Mouse (Mus musculus) limb, embryonic 14.5 days (tissue): ENCODE results near the gene Dync1li2. TPM values are rescaled to one million over a fixed set of nuclear protein-coding genes. Genes with fewer than 3 reads are reported as not detected.

Experiments
- ATAC-seq: fragments of 200-750 bp; cut with Nextera tagmentation; 2 replicates; pipeline ENCODE4 v1.8.0; 2017; ENCODE audit warnings: low read depth, moderate number of reproducible peaks, moderate TSS enrichment; ENCODE audit not compliant: low FRiP score
- DNase-seq: peaks from one replicate; pipeline ENCODE4 v3.0.0-alpha.2; 2015; ENCODE audit warnings: low spot score
- H3K27ac ChIP-seq: fragments of 300-500 bp; sonication (generic); replicated peaks from 2 replicates; pipeline ENCODE4 v1.5.1; 2014; ENCODE audit warnings: low read depth, mild to moderate bottlenecking, low read length, moderate library complexity, mixed read lengths
- H3K27me3 ChIP-seq: fragments of 300-500 bp; sonication (generic); 2 replicates; pipeline ENCODE4 v1.6.1; 2014; ENCODE audit warnings: low read length, mixed read lengths; ENCODE audit not compliant: control insufficient read depth, insufficient read depth
- H3K36me3 ChIP-seq: fragments of 300-500 bp; sonication (generic); 2 replicates; pipeline ENCODE4 v1.6.1; 2014; ENCODE audit warnings: mild to moderate bottlenecking, low read length, moderate library complexity, mixed read lengths; ENCODE audit not compliant: control insufficient read depth, insufficient read depth
- H3K4me1 ChIP-seq: fragments of 300-500 bp; sonication (generic); 2 replicates; pipeline ENCODE4 v1.6.1; 2014; ENCODE audit warnings: antibody characterized with exemption, low read length, mixed read lengths; ENCODE audit not compliant: control insufficient read depth, insufficient read depth
- H3K4me2 ChIP-seq: fragments of 300-500 bp; sonication (generic); replicated peaks from 2 replicates; pipeline ENCODE4 v1.6.1; 2014; ENCODE audit warnings: low read depth, mild to moderate bottlenecking, low read length, moderate library complexity; ENCODE audit not compliant: severe bottlenecking
- H3K4me3 ChIP-seq: fragments of 300-500 bp; sonication (generic); replicated peaks from 2 replicates; pipeline ENCODE4 v1.5.1; 2014; ENCODE audit warnings: low read length
- H3K9ac ChIP-seq: fragments of 300-500 bp; sonication (generic); 2 replicates; pipeline ENCODE4 v1.6.1; 2014; ENCODE audit warnings: mild to moderate bottlenecking, low read depth, low read length, moderate library complexity; ENCODE audit not compliant: severe bottlenecking
- H3K9me3 ChIP-seq: fragments of 300-500 bp; sonication (generic); 2 replicates; pipeline ENCODE4 v1.6.1; 2016; ENCODE audit warnings: low read length; ENCODE audit not compliant: control insufficient read depth
- POLR2A ChIP-seq: fragments of 200-500 bp; IDR thresholded peaks from 2 replicates; pipeline ENCODE4 v1.8.0; 2012; ENCODE audit warnings: inconsistent platforms, mild to moderate bottlenecking, moderate library complexity, borderline replicate concordance; ENCODE audit not compliant: insufficient read depth, insufficient read length; ENCODE audit errors: extremely low read depth
- WGBS: fragments of 180-500 bp; shearing (Covaris S2); extraction: QIAGEN DNeasy Blood & Tissue Kit; methylation state at CpG from one replicate; pipeline ENCODE4 v1.1.7; 2014; 5-methylcytosine and 5-hydroxymethylcytosine counted together
- polyA plus RNA-seq, 2 experiments: library from polyadenylated mRNA; depleted of rRNA in 1 of 2; stranded (reverse) in 1 of 2; unstranded in 1 of 2; fragments of >200 nt; fragmentation: Nextera tagmentation in 1 of 2; extraction: Ambion mirVana in 1 of 2; gene quantifications; 2 replicates each; pipeline versions ENCODE4 v1.2.1 to v1.2.3; 2012 to 2014

Dync1li2 gene
- polyA plus RNA-seq, 2 experiments, result 48.8 to 64.7 TPM

- Histone ChIP-seq H3K27me3 (no peaks in the 10 kb centered on the region), H3K9ac (no peak overlapping the region), H3K4me1 (peaks cover 18% of the 10 kb centered on the region), H3K36me3 (no peaks in the 10 kb centered on the region), H3K4me2 (no peak overlapping the region), H3K9me3 (no peaks in the 10 kb centered on the region), H3K27ac (no peak overlapping the region), H3K4me3 (no peak overlapping the region)
- ATAC-seq (no peak), DNase-seq (no peak)
- TF ChIP-seq POLR2A, result no peak
- WGBS, result 79% methylated on average over 5 of the region's 5 CpGs
Observed at GRCm38 (mm10) chr8:104380961-104381411, 61.9 kb downstream of the Dync1li2 start.

GRCm38 (mm10) chr8:104380269-104380668, 62.6 kb downstream of the Dync1li2 start:
- Histone ChIP-seq H3K4me3 (no peak overlapping the region), H3K36me3 (no peaks in the 10 kb centered on the region), H3K4me2 (no peak overlapping the region), H3K9ac (no peak overlapping the region), H3K4me1 (peaks cover 13% of the 10 kb centered on the region), H3K27ac (no peak overlapping the region), H3K9me3 (no peaks in the 10 kb centered on the region), H3K27me3 (no peaks in the 10 kb centered on the region)
- WGBS, result 86% methylated on average over 7 of the region's 7 CpGs
- no peak for TF ChIP-seq POLR2A
- DNase-seq (no peak), ATAC-seq (no peak)

GRCm38 (mm10) chr8:104379301-104379836, 63.5 kb downstream of the Dync1li2 start:
- peaks cover 19% of the 10 kb centered on the region for H3K4me1 ChIP-seq
- no peak for DNase-seq

DNA sequence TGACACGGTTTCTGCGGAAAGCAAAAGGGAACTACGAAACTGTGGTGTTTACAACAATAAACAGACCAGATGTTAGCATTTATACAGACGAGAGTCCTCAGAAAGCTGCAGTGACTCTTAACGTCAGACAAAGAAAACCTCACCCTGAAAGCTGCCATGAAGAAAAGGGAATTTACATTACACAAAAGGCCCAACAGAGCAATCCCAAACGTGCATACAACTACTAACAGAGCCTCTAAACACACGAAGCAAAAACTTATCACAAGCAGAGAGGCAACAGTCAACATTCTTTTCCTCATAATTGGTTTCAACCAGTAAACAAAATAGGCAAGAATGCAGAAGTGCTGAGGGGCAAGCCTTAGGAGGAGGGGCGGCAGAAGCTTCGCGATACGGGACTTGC, 66.2 kb downstream of the Dync1li2 start:
- H3K27me3 ChIP-seq, result no peaks in the 10 kb centered on the region
- no peak for DNase-seq
- peaks cover 8% of the 10 kb centered on the region; the same call in 1 of the 2 replicates for H3K4me1 ChIP-seq
- no peak overlapping the region for H3K4me2 ChIP-seq
- no peak for ATAC-seq
- no peak overlapping the region for H3K9ac ChIP-seq
- H3K9me3 ChIP-seq, result no peaks in the 10 kb centered on the region
- H3K4me3 ChIP-seq, result no peak overlapping the region
- 45% methylated on average over 11 of the region's 11 CpGs for WGBS
- no peak for TF ChIP-seq POLR2A
- H3K36me3 ChIP-seq, result no peaks in the 10 kb centered on the region
- no peak overlapping the region; the same call in 1 of the 2 replicates for H3K27ac ChIP-seq

More at GRCm38 (mm10) chr8:104379301-104379836, 63.5 kb downstream of the Dync1li2 start:
- Histone ChIP-seq H3K9me3 (no peaks in the 10 kb centered on the region), H3K36me3 (no peaks in the 10 kb centered on the region), H3K27me3 (no peaks in the 10 kb centered on the region), H3K27ac (no peak overlapping the region), H3K9ac (no peak overlapping the region), H3K4me2 (no peak overlapping the region), H3K4me3 (no peak overlapping the region)
- 62% methylated on average over 10 of the region's 10 CpGs for WGBS
- no peak for ATAC-seq
- no peak for TF ChIP-seq POLR2A

DNA sequence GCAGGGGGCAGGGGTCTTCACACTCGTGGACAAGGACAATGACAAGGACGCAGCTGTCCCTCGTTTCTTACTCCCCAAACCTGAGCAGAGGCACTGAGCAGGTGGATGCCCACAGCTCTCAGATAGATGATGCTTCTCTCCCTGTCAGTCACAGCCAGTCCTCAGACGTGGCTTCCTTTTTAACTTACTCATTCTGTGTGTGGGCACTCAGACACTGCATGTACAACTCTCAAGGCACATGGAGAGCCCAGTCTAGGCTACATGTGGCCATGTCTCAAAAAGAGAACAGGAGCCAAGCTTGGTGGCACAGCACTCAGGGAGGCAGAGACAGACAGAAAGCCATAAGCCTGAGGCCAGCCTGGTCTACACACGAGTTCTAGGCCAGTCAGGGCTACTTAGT, 66.9 kb downstream of the Dync1li2 start:
- WGBS, result 65% methylated on average over 5 of the region's 5 CpGs
- peaks cover 8% of the 10 kb centered on the region; the same call in 1 of the 2 replicates for H3K4me1 ChIP-seq
- H3K9ac ChIP-seq, result no peak overlapping the region
- no peak overlapping the region for H3K4me3 ChIP-seq
- H3K27ac ChIP-seq, result no peak overlapping the region
- DNase-seq (no peak), ATAC-seq (no peak)
- no peak for TF ChIP-seq POLR2A
- no peaks in the 10 kb centered on the region for H3K9me3 ChIP-seq
- H3K4me2 ChIP-seq, result no peak overlapping the region
- peaks cover 4% of the 10 kb centered on the region; the same call in 1 of the 2 replicates for H3K36me3 ChIP-seq
- H3K27me3 ChIP-seq, result no peaks in the 10 kb centered on the region
